Mouse (Mus musculus) spleen, adult 2 months (tissue): ENCODE results near the gene Arrb1.
A peak's percentile ranks its signal among the peaks of the same experiment; 100 is the strongest.

Source experiments
- CTCF ChIP-seq: fragments of 200-500 bp; IDR thresholded peaks from 2 replicates; pipeline ENCODE4 v1.5.1; 2011; ENCODE audit warnings: mild to moderate bottlenecking, inconsistent platforms; ENCODE audit not compliant: insufficient read depth, insufficient read length, insufficient replicate concordance; ENCODE audit errors: extremely low read depth
- POLR2A ChIP-seq: fragments of 200-500 bp; IDR thresholded peaks from 2 replicates; pipeline ENCODE4 v1.6.1; 2011; ENCODE audit warnings: low read depth, low read length, inconsistent platforms

DNA sequence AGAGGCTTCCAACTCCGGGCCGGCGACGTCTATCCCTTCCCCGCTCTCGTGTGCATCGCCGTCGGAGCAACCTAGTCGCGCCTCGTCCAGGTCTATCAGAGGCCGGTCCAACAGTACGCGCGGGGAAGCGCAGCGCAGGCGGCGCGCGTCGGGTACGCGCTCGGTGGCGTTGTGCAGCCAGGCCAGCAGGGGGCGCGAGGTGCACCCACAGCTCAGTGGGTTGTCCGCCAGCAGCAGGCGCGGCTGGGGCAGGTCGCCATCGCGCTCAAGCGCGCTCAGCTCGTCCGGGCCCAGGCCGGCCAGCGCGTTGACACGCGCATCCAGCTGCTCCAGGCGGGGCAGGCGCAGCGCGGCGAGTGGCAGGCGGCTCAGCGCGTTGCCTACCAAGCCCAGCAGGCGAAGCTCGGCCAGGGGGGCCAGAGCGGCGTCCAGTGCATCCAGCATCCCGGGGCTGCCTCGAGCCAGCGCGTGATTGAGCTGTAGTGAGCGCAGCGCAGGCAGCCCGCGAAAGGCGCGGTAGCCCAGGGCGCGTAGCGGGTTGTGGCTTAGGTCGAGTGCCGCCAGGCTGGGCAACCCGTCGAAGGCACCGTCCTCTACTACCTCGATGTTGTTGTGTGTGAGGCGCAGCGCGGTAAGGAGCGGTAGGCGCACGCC is 90.6 kb downstream of the Arrb1 start:
- TF ChIP-seq CTCF (peak; percentile 81), POLR2A (no peak)
